Mouse (Mus musculus): Measurements from ENCODE around the gene Surf6.

Gene Surf6

GRCm38 (mm10) chr2:26902467-26903220, at the start of gene Surf6:
Gene Surf6, minus strand, starts transcription at chr2:26902879.
- DNase-seq (ENCODE audit: low spot score in 2 of 2), result peak; percentile 96

GRCm38 (mm10) chr2:26952193-26952592, 49.5 kb upstream of the Surf6 start:
- DNase-seq (ENCODE audit: low spot score in 2 of 2), result no peak

- DNase-seq (ENCODE audit: low spot score in 2 of 2), result no peak
Measured at GRCm38 (mm10) chr2:26951346-26951905, 48.7 kb upstream of the Surf6 start.

GRCm38 (mm10) chr2:26950411-26950810, 47.7 kb upstream of the Surf6 start:
- DNase-seq (ENCODE audit: low spot score in 2 of 2), result no peak

- no peak for DNase-seq (ENCODE audit: low spot score in 2 of 2)
Measured at GRCm38 (mm10) chr2:26943253-26943652, 40.6 kb upstream of the Surf6 start.

GRCm38 (mm10) chr2:26941539-26941938, 38.9 kb upstream of the Surf6 start:
- peak; percentile 43 to 53 for DNase-seq (ENCODE audit: low spot score in 2 of 2)

GRCm38 (mm10) chr2:26936425-26936824, 33.7 kb upstream of the Surf6 start:
- DNase-seq (ENCODE audit: low spot score in 2 of 2), result no peak

GRCm38 (mm10) chr2:26935286-26935685, 32.6 kb upstream of the Surf6 start:
- DNase-seq (ENCODE audit: low spot score in 2 of 2), result peak; percentile 33 to 59

GRCm38 (mm10) chr2:26933304-26934055, 30.8 kb upstream of the Surf6 start, which contains the start of the genes Surf4 and Stkld1:
Gene Surf4, minus strand, starts transcription at chr2:26933928.
Gene Stkld1, plus strand, starts transcription at chr2:26934047.
- peak; percentile 90 to 94 for DNase-seq (ENCODE audit: low spot score in 2 of 2)

GRCm38 (mm10) chr2:26932473-26933303, 30.0 kb upstream of the Surf6 start:
- peak; percentile 13 to 19 for DNase-seq (ENCODE audit: low spot score in 2 of 2)

GRCm38 (mm10) chr2:26930390-26930789, 27.7 kb upstream of the Surf6 start:
- peak; percentile 60 to 73 for DNase-seq (ENCODE audit: low spot score in 2 of 2)

GRCm38 (mm10) chr2:26927745-26928476, 25.2 kb upstream of the Surf6 start:
- no peak for DNase-seq (ENCODE audit: low spot score in 2 of 2)

- no peak for DNase-seq (ENCODE audit: low spot score in 2 of 2)
Measured at GRCm38 (mm10) chr2:26921784-26922183, 19.1 kb upstream of the Surf6 start.

GRCm38 (mm10) chr2:26920190-26920855, 17.6 kb upstream of the Surf6 start:
- no peak for DNase-seq (ENCODE audit: low spot score in 2 of 2)

- no peak for DNase-seq (ENCODE audit: low spot score in 2 of 2)
Measured at GRCm38 (mm10) chr2:26919684-26920083, 17.0 kb upstream of the Surf6 start.

GRCm38 (mm10) chr2:26916738-26917137, 14.1 kb upstream of the Surf6 start:
- no peak for DNase-seq (ENCODE audit: low spot score in 2 of 2)

- DNase-seq (ENCODE audit: low spot score in 2 of 2), result peak; percentile 76 to 81
Measured at GRCm38 (mm10) chr2:26915927-26916728, 13.4 kb upstream of the Surf6 start, which contains the start of the genes Surf2 and Surf1. Gene Surf2, plus strand, starts transcription at chr2:26916367. Gene Surf1, minus strand, starts transcription at chr2:26916530.

GRCm38 (mm10) chr2:26914148-26914941, 11.7 kb upstream of the Surf6 start:
- DNase-seq (ENCODE audit: low spot score in 2 of 2), result no peak

Data from natural killer cell, adult 2 months (primary cell).